Mouse (Mus musculus): ENCODE measurements around the gene Ube2c. TPM values are rescaled to one million over a fixed set of nuclear protein-coding genes. Genes with fewer than 3 reads are reported as not detected.
A peak's percentile ranks its signal among the peaks of the same experiment; 100 is the strongest.

The Ube2c gene
- polyA plus RNA-seq, 1 experiment from 2014 or later = 506 TPM

DNA sequence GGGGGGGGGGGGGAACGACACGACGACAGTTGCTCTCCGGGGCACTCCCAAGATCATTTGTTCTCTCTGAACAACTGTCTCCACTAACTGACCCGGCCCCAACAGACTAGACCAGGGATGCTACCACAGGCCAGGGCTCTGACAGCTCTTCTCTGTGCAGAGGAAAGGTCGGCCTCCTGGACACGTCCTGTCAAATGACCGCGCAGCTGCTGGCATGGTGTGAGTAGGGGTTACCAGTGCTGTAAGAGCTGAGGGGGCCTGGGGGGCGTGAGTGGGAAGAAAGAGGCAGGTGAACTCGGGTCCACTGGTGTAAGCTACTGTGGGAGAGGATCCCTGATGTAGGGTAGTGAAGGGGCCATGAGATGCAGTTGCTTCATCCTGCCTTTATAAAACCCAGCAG lies 11.9 kb upstream of the Ube2c start:
- no peaks in the 10 kb centered on the region for H3K9me3 ChIP-seq (replicated peaks; ENCODE audit: control insufficient read depth, low read length)
- H3K4me1 ChIP-seq (ENCODE audit: control insufficient read depth, insufficient read depth, low read length) = peaks cover 10% of the 10 kb centered on the region
- WGBS (ENCODE audit: insufficient replicate concordance) = 90% methylated on average over 8 of the region's 11 CpGs
- H3K27me3 ChIP-seq (ENCODE audit: control insufficient read depth, insufficient read depth, low read length) = no peaks in the 10 kb centered on the region
- no peak overlapping the region for H3K9ac ChIP-seq (ENCODE audit: low read depth, low read length)
- no peak overlapping the region for H3K27ac ChIP-seq (ENCODE audit: low read depth, low read length)
- ATAC-seq (replicated peaks; ENCODE audit: insufficient number of reproducible peaks, low FRiP score, low TSS enrichment) = no peak
- peaks cover 48% of the 10 kb centered on the region for H3K36me3 ChIP-seq (ENCODE audit: control insufficient read depth, insufficient read depth, low read length)
- no peak overlapping the region for H3K4me3 ChIP-seq (ENCODE audit: low read depth, low read length)
- H3K4me2 ChIP-seq = no peak overlapping the region

DNA sequence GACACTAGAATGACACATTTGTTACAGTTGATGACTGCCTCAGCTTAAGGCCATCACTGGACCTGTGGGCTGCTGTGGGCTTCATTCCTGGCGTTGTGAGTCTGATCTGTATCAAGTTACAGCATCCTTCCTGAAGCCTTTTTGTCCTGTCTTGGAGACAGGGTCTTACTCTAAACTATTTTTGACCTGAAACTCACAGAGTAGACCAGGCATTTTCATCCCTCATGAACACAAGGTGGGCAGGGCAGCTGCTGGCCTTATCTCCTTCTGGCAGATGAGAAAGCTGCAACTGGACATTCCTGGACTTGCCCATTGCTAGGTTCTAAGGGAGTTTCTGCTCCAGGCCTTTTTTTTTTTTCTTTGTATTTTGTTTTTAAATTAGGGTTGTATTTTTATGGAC lies 11.0 kb upstream of the Ube2c start:
- WGBS (ENCODE audit: insufficient replicate concordance) = 58% methylated on average over 1 of the region's 1 CpGs
- ATAC-seq (replicated peaks; ENCODE audit: insufficient number of reproducible peaks, low FRiP score, low TSS enrichment) = peak; percentile 61
- Histone ChIP-seq H3K9ac (ENCODE audit: low read depth, low read length) (no peak overlapping the region), H3K4me2 (no peak overlapping the region), H3K4me1 (ENCODE audit: control insufficient read depth, insufficient read depth, low read length) (peaks cover 10% of the 10 kb centered on the region), H3K9me3 (replicated peaks; ENCODE audit: control insufficient read depth, low read length) (no peaks in the 10 kb centered on the region), H3K27me3 (ENCODE audit: control insufficient read depth, insufficient read depth, low read length) (no peaks in the 10 kb centered on the region), H3K27ac (ENCODE audit: low read depth, low read length) (no peak overlapping the region; the same call in 1 of the 2 replicates), H3K4me3 (ENCODE audit: low read depth, low read length) (no peak overlapping the region), H3K36me3 (ENCODE audit: control insufficient read depth, insufficient read depth, low read length) (peaks cover 55% of the 10 kb centered on the region)

DNA sequence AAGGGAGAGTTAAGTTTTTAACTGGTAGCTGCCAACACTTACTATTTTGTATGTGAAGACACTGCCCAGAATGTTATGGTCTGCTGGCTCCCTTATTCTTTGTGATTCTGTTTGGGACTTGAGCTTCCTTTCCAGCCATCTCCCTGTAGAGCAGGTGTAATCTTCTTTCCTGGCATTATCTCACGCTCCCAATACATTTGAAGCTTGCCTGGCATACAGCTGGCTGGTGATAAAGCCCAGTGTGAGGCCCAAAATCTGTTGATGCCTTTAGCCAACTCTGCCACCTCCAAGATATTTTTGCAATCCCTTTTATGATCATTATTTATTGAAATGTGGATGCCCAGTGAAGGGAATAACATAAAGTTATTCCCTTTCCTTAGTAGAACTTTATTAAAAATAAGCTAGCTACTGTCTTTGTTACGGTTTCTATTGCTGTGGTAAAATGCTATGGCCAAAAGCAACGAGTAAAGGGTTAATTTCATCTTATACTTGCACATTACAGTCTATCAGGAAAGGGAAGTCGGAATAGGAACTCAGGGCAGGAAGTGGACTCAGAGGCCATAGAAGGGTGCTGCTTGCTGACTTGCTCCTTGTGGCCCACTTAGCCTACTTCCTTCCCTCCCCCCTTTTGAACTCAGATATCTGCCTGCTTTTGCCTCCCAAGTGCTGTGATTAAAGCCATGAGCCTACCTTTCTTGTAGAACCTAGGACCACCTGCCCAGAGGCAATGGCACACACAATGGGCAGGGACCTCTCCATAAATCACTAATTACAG lies 9.5 kb upstream of the Ube2c start:
- peaks cover 52% of the 10 kb centered on the region for H3K36me3 ChIP-seq (ENCODE audit: control insufficient read depth, insufficient read depth, low read length)
- no peaks in the 10 kb centered on the region for H3K27me3 ChIP-seq (ENCODE audit: control insufficient read depth, insufficient read depth, low read length)
- no peaks in the 10 kb centered on the region for H3K9me3 ChIP-seq (replicated peaks; ENCODE audit: control insufficient read depth, low read length)
- no peak overlapping the region for H3K27ac ChIP-seq (ENCODE audit: low read depth, low read length)
- H3K9ac ChIP-seq (ENCODE audit: low read depth, low read length) = no peak overlapping the region
- WGBS (ENCODE audit: insufficient replicate concordance) = 78% methylated on average over 4 of the region's 4 CpGs
- H3K4me3 ChIP-seq (ENCODE audit: low read depth, low read length) = no peak overlapping the region
- H3K4me1 ChIP-seq (ENCODE audit: control insufficient read depth, insufficient read depth, low read length) = peaks cover 6% of the 10 kb centered on the region
- ATAC-seq (replicated peaks; ENCODE audit: insufficient number of reproducible peaks, low FRiP score, low TSS enrichment) = no peak
- H3K4me2 ChIP-seq = no peak overlapping the region

DNA sequence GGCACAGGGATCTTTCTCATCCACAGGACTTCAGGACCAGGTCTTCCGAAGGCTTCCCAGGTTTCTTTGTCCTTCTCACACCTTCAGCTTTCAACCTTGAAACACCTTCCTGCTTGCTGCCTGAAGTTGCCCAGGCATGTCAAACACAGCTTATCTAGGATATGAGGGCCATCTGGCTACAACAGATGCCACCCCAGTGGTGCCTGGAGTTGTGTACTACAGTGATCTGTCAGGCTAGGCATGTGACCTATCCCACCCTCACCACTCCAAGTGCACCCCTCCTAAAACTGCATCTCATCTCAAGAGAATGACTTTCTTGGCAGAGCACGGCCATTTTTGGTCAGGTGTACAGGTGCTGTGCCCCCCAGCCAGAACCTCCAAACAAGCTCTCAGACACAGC lies 8.2 kb upstream of the Ube2c start:
- H3K27me3 ChIP-seq (ENCODE audit: control insufficient read depth, insufficient read depth, low read length) = no peaks in the 10 kb centered on the region
- H3K9me3 ChIP-seq (replicated peaks; ENCODE audit: control insufficient read depth, low read length) = no peaks in the 10 kb centered on the region
- WGBS (ENCODE audit: insufficient replicate concordance) = 82% methylated on average over 2 of the region's 2 CpGs
- H3K9ac ChIP-seq (ENCODE audit: low read depth, low read length) = no peak overlapping the region
- no peak overlapping the region for H3K27ac ChIP-seq (ENCODE audit: low read depth, low read length)
- peaks cover 47% of the 10 kb centered on the region for H3K36me3 ChIP-seq (ENCODE audit: control insufficient read depth, insufficient read depth, low read length)
- no peak overlapping the region for H3K4me3 ChIP-seq (ENCODE audit: low read depth, low read length)
- H3K4me2 ChIP-seq = no peak overlapping the region
- H3K4me1 ChIP-seq (ENCODE audit: control insufficient read depth, insufficient read depth, low read length) = no peaks in the 10 kb centered on the region
- ATAC-seq (replicated peaks; ENCODE audit: insufficient number of reproducible peaks, low FRiP score, low TSS enrichment) = peak; percentile 50; the same call in 1 of the 2 replicates

DNA sequence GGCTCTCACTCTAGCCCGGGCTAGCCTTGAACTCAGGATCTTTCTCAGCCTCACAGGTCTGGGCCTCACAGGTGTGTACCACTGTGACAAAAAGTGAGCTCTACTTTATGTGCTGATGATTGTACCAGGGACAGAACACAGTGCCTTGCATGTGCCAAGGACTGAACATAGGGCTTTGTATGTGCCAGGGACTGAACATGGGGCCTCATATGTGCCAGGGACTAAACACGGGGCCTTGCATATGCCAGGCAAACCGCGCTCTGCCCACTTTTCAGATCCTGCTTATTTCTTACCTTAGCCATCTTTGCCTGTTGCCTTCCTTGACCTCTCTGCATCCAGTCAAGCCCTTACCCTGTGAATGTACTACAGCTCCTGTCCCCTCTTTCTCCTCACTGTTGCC lies 7.7 kb upstream of the Ube2c start:
- Histone ChIP-seq H3K4me2 (no peak overlapping the region), H3K36me3 (ENCODE audit: control insufficient read depth, insufficient read depth, low read length) (peaks cover 45% of the 10 kb centered on the region)

DNA sequence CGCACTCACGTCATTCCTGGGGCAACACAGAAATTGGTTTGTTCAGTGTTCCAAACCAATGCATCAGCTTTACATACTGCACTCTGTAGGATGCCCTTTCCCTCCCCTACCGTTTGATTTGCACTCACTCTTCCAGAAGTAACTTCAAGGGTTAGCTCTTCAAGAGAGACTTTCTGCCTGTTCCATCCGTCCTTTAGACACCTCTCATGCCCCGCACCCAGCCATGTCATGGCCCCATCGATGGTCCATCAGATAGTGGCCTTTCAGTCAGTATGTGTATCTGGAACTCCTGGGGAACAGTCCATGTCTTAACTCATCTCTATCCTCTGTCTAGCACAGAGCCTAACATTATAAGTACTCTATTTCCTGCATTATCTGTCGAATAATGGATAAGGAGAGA lies 7.1 kb upstream of the Ube2c start:
- Histone ChIP-seq H3K36me3 (ENCODE audit: control insufficient read depth, insufficient read depth, low read length) (peaks cover 49% of the 10 kb centered on the region), H3K4me3 (ENCODE audit: low read depth, low read length) (no peak overlapping the region)
- 84% methylated on average over 7 of the region's 7 CpGs for WGBS (ENCODE audit: insufficient replicate concordance)

More for the DNA sequence above, 7.7 kb upstream of the Ube2c start:
- 95% methylated on average over 4 of the region's 4 CpGs for WGBS (ENCODE audit: insufficient replicate concordance)
- Histone ChIP-seq H3K9me3 (replicated peaks; ENCODE audit: control insufficient read depth, low read length) (no peaks in the 10 kb centered on the region), H3K4me3 (ENCODE audit: low read depth, low read length) (no peak overlapping the region), H3K9ac (ENCODE audit: low read depth, low read length) (no peak overlapping the region), H3K4me1 (ENCODE audit: control insufficient read depth, insufficient read depth, low read length) (no peaks in the 10 kb centered on the region), H3K27ac (ENCODE audit: low read depth, low read length) (no peak overlapping the region), H3K27me3 (ENCODE audit: control insufficient read depth, insufficient read depth, low read length) (no peaks in the 10 kb centered on the region)
- no peak for ATAC-seq (replicated peaks; ENCODE audit: insufficient number of reproducible peaks, low FRiP score, low TSS enrichment)

DNA sequence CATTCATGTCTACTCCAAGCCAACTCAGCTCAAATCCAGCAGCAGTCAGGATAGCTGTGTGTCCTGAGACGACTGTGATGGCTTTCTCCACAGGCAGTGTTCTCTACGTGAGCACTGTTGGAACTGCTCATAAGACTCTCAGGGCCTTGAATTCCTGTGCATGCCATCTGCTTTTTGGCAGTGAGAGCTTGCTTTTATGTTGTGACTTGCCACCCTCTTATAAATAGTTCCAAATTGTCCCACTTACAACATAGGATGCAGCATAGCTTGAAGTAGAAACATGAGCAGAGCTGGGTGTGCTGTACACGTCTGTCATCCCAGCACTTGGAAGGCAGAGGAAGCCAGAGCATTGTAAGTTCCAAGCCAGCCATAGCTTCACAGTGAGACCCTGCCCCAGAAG lies 3.9 kb upstream of the Ube2c start:
- Histone ChIP-seq H3K27ac (ENCODE audit: low read depth, low read length) (no peak overlapping the region), H3K4me3 (ENCODE audit: low read depth, low read length) (no peak overlapping the region), H3K4me2 (no peak overlapping the region), H3K9me3 (replicated peaks; ENCODE audit: control insufficient read depth, low read length) (no peaks in the 10 kb centered on the region), H3K4me1 (ENCODE audit: control insufficient read depth, insufficient read depth, low read length) (peaks cover 7% of the 10 kb centered on the region; the same call in 1 of the 2 replicates), H3K36me3 (ENCODE audit: control insufficient read depth, insufficient read depth, low read length) (peaks cover 38% of the 10 kb centered on the region), H3K27me3 (ENCODE audit: control insufficient read depth, insufficient read depth, low read length) (no peaks in the 10 kb centered on the region), H3K9ac (ENCODE audit: low read depth, low read length) (no peak overlapping the region)
- 70% methylated on average over 3 of the region's 3 CpGs for WGBS (ENCODE audit: insufficient replicate concordance)
- no peak for ATAC-seq (replicated peaks; ENCODE audit: insufficient number of reproducible peaks, low FRiP score, low TSS enrichment)

More for the DNA sequence above, 7.1 kb upstream of the Ube2c start:
- Histone ChIP-seq H3K27me3 (ENCODE audit: control insufficient read depth, insufficient read depth, low read length) (no peaks in the 10 kb centered on the region), H3K9ac (ENCODE audit: low read depth, low read length) (no peak overlapping the region), H3K9me3 (replicated peaks; ENCODE audit: control insufficient read depth, low read length) (no peaks in the 10 kb centered on the region), H3K27ac (ENCODE audit: low read depth, low read length) (no peak overlapping the region), H3K4me1 (ENCODE audit: control insufficient read depth, insufficient read depth, low read length) (no peaks in the 10 kb centered on the region), H3K4me2 (no peak overlapping the region)
- ATAC-seq (replicated peaks; ENCODE audit: insufficient number of reproducible peaks, low FRiP score, low TSS enrichment) = no peak

DNA sequence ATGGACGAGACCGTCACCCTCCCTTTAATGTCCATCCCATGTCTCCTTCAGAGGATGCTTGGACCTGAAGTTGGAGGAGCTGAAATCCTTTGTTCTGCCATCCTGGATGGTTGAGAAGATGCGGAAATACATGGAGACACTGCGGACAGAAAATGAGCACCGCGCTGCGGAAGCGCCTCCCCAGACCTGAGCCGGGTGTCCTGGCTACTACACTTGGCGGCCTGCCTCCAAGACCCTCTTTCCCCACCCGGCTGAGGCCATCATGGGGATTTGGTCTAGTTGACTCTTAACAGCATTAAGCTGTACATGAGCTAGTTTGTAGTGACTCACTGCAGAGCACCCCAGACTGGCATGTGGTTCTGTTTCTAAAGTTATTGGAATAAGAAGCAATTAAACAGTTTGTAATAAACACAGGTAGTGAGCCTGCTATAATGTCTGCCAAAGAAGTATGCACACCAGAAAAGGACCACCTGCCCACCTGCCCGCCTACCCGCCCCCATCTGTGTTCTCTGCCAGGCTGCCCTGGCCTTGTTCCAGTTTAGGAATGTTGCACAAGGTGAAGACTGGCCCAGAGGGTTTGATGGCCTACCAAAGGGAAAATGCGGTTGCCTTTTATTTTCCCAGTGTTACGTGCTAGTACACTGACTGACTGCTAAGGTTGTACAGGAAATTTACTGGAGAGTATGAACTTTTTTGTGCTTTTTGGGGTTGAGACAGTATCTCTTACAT lies 1.7 kb upstream of the Ube2c start:
- WGBS (ENCODE audit: insufficient replicate concordance) = 93% methylated on average over 15 of the region's 15 CpGs
- Histone ChIP-seq H3K9ac (ENCODE audit: low read depth, low read length) (no peak overlapping the region), H3K4me2 (no peak overlapping the region), H3K27ac (ENCODE audit: low read depth, low read length) (peak overlapping the region; percentile 24; the same call in 1 of the 2 replicates), H3K4me1 (ENCODE audit: control insufficient read depth, insufficient read depth, low read length) (peaks cover 20% of the 10 kb centered on the region), H3K4me3 (ENCODE audit: low read depth, low read length) (no peak overlapping the region), H3K9me3 (replicated peaks; ENCODE audit: control insufficient read depth, low read length) (no peaks in the 10 kb centered on the region), H3K36me3 (ENCODE audit: control insufficient read depth, insufficient read depth, low read length) (peaks cover 35% of the 10 kb centered on the region), H3K27me3 (ENCODE audit: control insufficient read depth, insufficient read depth, low read length) (no peaks in the 10 kb centered on the region)
- ATAC-seq (replicated peaks; ENCODE audit: insufficient number of reproducible peaks, low FRiP score, low TSS enrichment) = no peak
